Mouse (Mus musculus): Measurements from ENCODE around the gene Dvl1. TPM values are rescaled to one million over a fixed set of nuclear protein-coding genes. Genes with fewer than 3 reads are reported as not detected.

Dvl1 gene
- total and polyA plus RNA-seq, 3 experiments, result 56.8 to 60.3 TPM; not detected in 1

DNA sequence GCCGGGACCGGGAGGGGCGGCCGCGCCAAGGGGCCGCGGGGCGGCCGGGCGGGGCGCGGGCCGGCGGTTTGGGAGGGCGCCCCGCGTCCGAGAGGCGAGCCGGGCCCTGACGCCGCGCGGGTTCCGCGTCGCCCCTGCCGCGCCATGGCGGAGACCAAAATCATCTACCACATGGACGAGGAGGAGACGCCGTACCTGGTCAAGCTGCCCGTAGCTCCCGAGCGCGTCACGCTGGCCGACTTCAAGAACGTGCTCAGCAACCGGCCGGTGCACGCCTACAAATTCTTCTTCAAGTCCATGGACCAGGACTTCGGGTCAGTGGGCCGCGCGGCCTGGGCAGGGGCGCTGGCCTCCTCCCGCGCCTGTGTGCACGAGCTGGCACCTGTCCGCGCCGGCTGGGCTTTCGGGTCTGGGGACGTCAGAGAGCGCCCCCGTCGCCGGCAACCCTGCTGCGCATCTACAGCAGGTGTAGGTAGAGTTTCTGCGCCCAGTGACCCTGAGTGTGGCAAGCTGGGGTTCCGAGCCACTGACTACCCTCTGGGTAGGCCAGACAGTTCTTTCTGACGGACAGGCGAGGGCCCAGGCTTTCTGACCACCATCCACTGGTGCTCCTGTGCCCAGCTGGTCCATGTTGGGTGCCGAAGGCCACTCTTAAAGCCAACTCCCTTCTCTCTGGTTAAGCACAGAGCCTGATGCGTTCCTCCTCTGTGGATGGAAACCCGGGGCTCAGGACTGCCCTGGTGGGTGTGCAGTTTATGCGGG lies 570 bp downstream of the Dvl1 start:
- no peaks in the 10 kb centered on the region for H3K9me3 ChIP-seq (replicated peaks; ENCODE audit: insufficient read depth, low read length)
- no peak overlapping the region for H3K27ac ChIP-seq (ENCODE audit: control insufficient read depth, low read depth, low read length)
- peaks cover 47% of the 10 kb centered on the region for H3K79me2 ChIP-seq (ENCODE audit: control insufficient read depth, insufficient read depth, low read length, poor library complexity)
- peak; percentile 52 for DNase-seq (ENCODE audit: low read depth, low spot score)
- H3K36me3 ChIP-seq (ENCODE audit: control insufficient read depth in 1 of 2, insufficient read depth in 2 of 2, low read length in 2 of 2), result peaks cover 0 to 15% of the 10 kb centered on the region in 2 experiments; a peak in 3 of 4 replicates
- H3K9ac ChIP-seq (ENCODE audit: control insufficient read depth, low read depth, low read length, poor library complexity, severe bottlenecking), result peak overlapping the region; percentile 82
- peaks cover 19 to 34% of the 10 kb centered on the region in 2 experiments for H3K4me1 ChIP-seq (ENCODE audit: control insufficient read depth in 1 of 2, insufficient read depth in 2 of 2, low read length in 2 of 2)
- H3K27me3 ChIP-seq (ENCODE audit: control insufficient read depth in 1 of 2, insufficient read depth in 2 of 2, low read length in 2 of 2), result no peaks in the 10 kb centered on the region
- peak overlapping the region; percentile 75 to 98 for H3K4me3 ChIP-seq (ENCODE audit: control insufficient read depth in 1 of 2, insufficient read depth in 1 of 2, low read depth in 2 of 2, low read length in 2 of 2)
- TF ChIP-seq POLR2AphosphoS2 (IDR thresholded peaks at IDR 0.05; ENCODE audit: low read length) (no peak), CTCF (IDR thresholded peaks at IDR 0.05 in 2 of 3, conservative IDR thresholded peaks at IDR 0.05 in 1 of 3; ENCODE audit: control insufficient read depth in 1 of 3, insufficient read depth in 1 of 3, low read depth in 2 of 3, low read length in 3 of 3, poor library complexity in 1 of 3, severe bottlenecking in 1 of 3) (peak in 1 of 3 experiments; percentile 34; a peak in 1 of 6 replicates), ZMIZ1 (IDR thresholded peaks at IDR 0.05; ENCODE audit: low read depth, low read length) (no peak), USF1 (IDR thresholded peaks at IDR 0.05; ENCODE audit: low read depth, low read length) (no peak), MXI1 (IDR thresholded peaks at IDR 0.05; ENCODE audit: low read depth, low read length) (peak; percentile 68; the same call in 1 of the 2 replicates), RCOR1 (IDR thresholded peaks at IDR 0.05; ENCODE audit: low read depth, low read length) (no peak), NRF1 (IDR thresholded peaks at IDR 0.05; ENCODE audit: insufficient read depth, low read depth, low read length, poor library complexity, severe bottlenecking) (0 out of 2 replicates have a peak, but pooled peaks have one; percentile 5), NELFE (IDR thresholded peaks at IDR 0.05; ENCODE audit: low read depth, low read length) (no peak)

- H3K27ac ChIP-seq (ENCODE audit: control insufficient read depth, low read depth, low read length), result no peak overlapping the region
- H3K9ac ChIP-seq (ENCODE audit: control insufficient read depth, low read depth, low read length, poor library complexity, severe bottlenecking), result peak overlapping the region; percentile 82
- peak overlapping the region; percentile 75 to 98 for H3K4me3 ChIP-seq (ENCODE audit: control insufficient read depth in 1 of 2, insufficient read depth in 1 of 2, low read depth in 2 of 2, low read length in 2 of 2)
- peaks cover 47% of the 10 kb centered on the region for H3K79me2 ChIP-seq (ENCODE audit: control insufficient read depth, insufficient read depth, low read length, poor library complexity)
- no peaks in the 10 kb centered on the region for H3K9me3 ChIP-seq (replicated peaks; ENCODE audit: insufficient read depth, low read length)
- TF ChIP-seq ETS1 (IDR thresholded peaks at IDR 0.05; ENCODE audit: low read depth, low read length), result no peak
- no peak for TF ChIP-seq NELFE (IDR thresholded peaks at IDR 0.05; ENCODE audit: low read depth, low read length)
- no peak; the same call in 1 of the 2 replicates for TF ChIP-seq MXI1 (IDR thresholded peaks at IDR 0.05; ENCODE audit: low read depth, low read length)
- no peak for TF ChIP-seq MYB (IDR thresholded peaks at IDR 0.05; ENCODE audit: low read depth, low read length)
- no peak for TF ChIP-seq SIN3A (IDR thresholded peaks at IDR 0.05; ENCODE audit: low read length)
- no peak for TF ChIP-seq ZMIZ1 (IDR thresholded peaks at IDR 0.05; ENCODE audit: low read depth, low read length)
- no peak for TF ChIP-seq GATA1 (IDR thresholded peaks at IDR 0.05; ENCODE audit: low read depth, low read length)
- no peak for TF ChIP-seq MAFK (IDR thresholded peaks at IDR 0.05; ENCODE audit: borderline replicate concordance, low read depth, low read length)
- no peak for TF ChIP-seq UBTF (IDR thresholded peaks at IDR 0.05; ENCODE audit: borderline replicate concordance, insufficient read depth, low read depth, low read length)
- no peak for TF ChIP-seq EP300 (IDR thresholded peaks at IDR 0.05; ENCODE audit: low read depth in 1 of 2, low read length in 2 of 2)
- TF ChIP-seq ZC3H11A (IDR thresholded peaks at IDR 0.05; ENCODE audit: low read depth, low read length), result no peak
- no peak for TF ChIP-seq SMC3 (IDR thresholded peaks at IDR 0.05; ENCODE audit: low read depth, low read length)
- no peak for TF ChIP-seq MYC (IDR thresholded peaks at IDR 0.05; ENCODE audit: low read depth, low read length)
- no peak for TF ChIP-seq POLR2AphosphoS5 (IDR thresholded peaks at IDR 0.05; ENCODE audit: borderline replicate concordance, low read depth, low read length)
- no peak for TF ChIP-seq CHD2 (IDR thresholded peaks at IDR 0.05; ENCODE audit: low read length)
- TF ChIP-seq CHD1 (IDR thresholded peaks at IDR 0.05; ENCODE audit: low read depth, low read length), result no peak
- TF ChIP-seq USF1 (IDR thresholded peaks at IDR 0.05; ENCODE audit: low read depth, low read length), result no peak
- no peak for TF ChIP-seq CTCF (IDR thresholded peaks at IDR 0.05 in 2 of 3, conservative IDR thresholded peaks at IDR 0.05 in 1 of 3; ENCODE audit: control insufficient read depth in 1 of 3, insufficient read depth in 1 of 3, low read depth in 2 of 3, low read length in 3 of 3, poor library complexity in 1 of 3, severe bottlenecking in 1 of 3)
- no peak for TF ChIP-seq HCFC1 (IDR thresholded peaks at IDR 0.05; ENCODE audit: low read depth, low read length)
- TF ChIP-seq KAT2A (conservative IDR thresholded peaks at IDR 0.05; ENCODE audit: low read depth, low read length), result no peak
- H3K36me3 ChIP-seq (ENCODE audit: control insufficient read depth in 1 of 2, insufficient read depth in 2 of 2, low read length in 2 of 2), result peaks cover under 1 to 15% of the 10 kb centered on the region in 2 experiments; a peak in 3 of 4 replicates
- DNase-seq (ENCODE audit: low read depth, low spot score), result no peak
- peaks cover 19 to 34% of the 10 kb centered on the region in 2 experiments for H3K4me1 ChIP-seq (ENCODE audit: control insufficient read depth in 1 of 2, insufficient read depth in 2 of 2, low read length in 2 of 2)
- no peaks in the 10 kb centered on the region for H3K27me3 ChIP-seq (ENCODE audit: control insufficient read depth in 1 of 2, insufficient read depth in 2 of 2, low read length in 2 of 2)
Measured at GRCm38 (mm10) chr4:155848434-155849095, 1.4 kb downstream of the Dvl1 start.

All from MEL (cell line).